In genomic region chr5:119777836-119778235, GRCm38 (mm10) we compare ENCODE assay signal across 10 mouse cellular contexts. TPM values are rescaled to one million over a fixed set of nuclear protein-coding genes. Genes with fewer than 3 reads are reported as not detected.
DNase-seq lines count a peak whose midpoint lies in the region; ATAC-seq lines count a peak whose summit lies in the region.
"Had no signal": no experiment of that assay in that cellular context is flagged by ENCODE, and none has a peak within 500 bp of the region (broad histone marks: within the 10 kb centered on the region; RNA-seq: fewer than 3 reads in every experiment).

No protein-coding gene starts in this region.

- H3K36me3 ChIP-seq in forebrain, embryonic 11.5 days (ENCODE audit: control insufficient read depth, insufficient read depth, low read length) = no peaks in the 10 kb centered on the region

- H3K9me3 ChIP-seq in forebrain, embryonic 11.5 days (ENCODE audit: control insufficient read depth, low read length) = no peaks in the 10 kb centered on the region

- H3K4me1 ChIP-seq in forebrain, embryonic 11.5 days (replicated peaks; ENCODE audit: control insufficient read depth, insufficient read depth, low read length) = no peaks in the 10 kb centered on the region

- ATAC-seq in megakaryocyte progenitor cell, adult 5-6 weeks (replicated peaks; ENCODE audit: poor library complexity) = peak; percentile 60
- ATAC-seq in forebrain, embryonic 11.5 days (replicated peaks; ENCODE audit: low FRiP score) = no peak

- DNase-seq in heart, adult 18-20 months = peak; percentile 37 to 64
- DNase-seq in heart, postnatal 25 days (ENCODE audit: low spot score) = no peak
- peak; percentile 25 for DNase-seq in right cerebral cortex, adult 18-20 months
- DNase-seq in right cerebral cortex, postnatal 14 days = no peak
- peak; percentile 79 for DNase-seq in embryo, embryonic 11 days
- no peak for DNase-seq in c-Kit-positive CD71-positive TER-119-positive erythroid progenitor cells, embryonic 14.5 days (ENCODE audit: low spot score)
- no peak for DNase-seq in forebrain, embryonic 11.5 days (ENCODE audit: low spot score)

- H3K4me2 ChIP-seq in forebrain, embryonic 11.5 days (ENCODE audit: low read depth, low read length, severe bottlenecking) = no peak overlapping the region

- no peak overlapping the region for H3K4me3 ChIP-seq in forebrain, embryonic 11.5 days (ENCODE audit: low read depth, low read length)
- H3K4me3 ChIP-seq: myocyte had no signal

- no peak overlapping the region for H3K9ac ChIP-seq in forebrain, embryonic 11.5 days (ENCODE audit: low read length)

- H3K27ac ChIP-seq in forebrain, embryonic 11.5 days (ENCODE audit: low read depth, low read length) = no peak overlapping the region

- 25% methylated on average over 2 of the region's 2 CpGs for WGBS in forebrain, embryonic 11.5 days

- H3K27me3 ChIP-seq in forebrain, embryonic 11.5 days (ENCODE audit: control insufficient read depth, insufficient read depth, low read length) = no peaks in the 10 kb centered on the region

- intact Hi-C loops in heart, postnatal 25 days (cut with DNase I) = loop anchor here (1.0 kb wide), 1 partner anchor 310 kb away; no protein-coding TSS in a partner anchor

RNA-seq across cellular contexts. Expression of gene Tbx5, which starts 54.6 kb away (rescaled TPM):
- total RNA-seq in heart, adult 18-20 months (2021) = 10 to 100 TPM; 18.5 to 25.8 TPM
- total RNA-seq in heart, postnatal 25 days (2021) = 10 to 100 TPM; 29.0 to 33.6 TPM
- not detected in 2 replicates for total RNA-seq in megakaryocyte progenitor cell, adult 5-6 weeks (2015)
- not detected in 2 replicates for total RNA-seq in megakaryocyte progenitor cell, adult 5-6 weeks (2017)
- polyA plus RNA-seq in forebrain, embryonic 11.5 days (2014; fragmentation: Nextera tagmentation; extraction: Ambion mirVana) = not detected in 2 replicates
- polyA plus RNA-seq: intestine, embryonic 14.5 days; myocyte had no signal

Comparison
In these comparisons a context has a peak if more than half of its experiments do, and no peak if none do; other contexts are left out.
1. DNase-seq: peak in heart, adult 18-20 months (2 of 2), right cerebral cortex, adult 18-20 months (single experiment) and embryo, embryonic 11 days (single experiment); none in heart, postnatal 25 days (single experiment), right cerebral cortex, postnatal 14 days (single experiment), c-Kit-positive CD71-positive TER-119-positive erythroid progenitor cells, embryonic 14.5 days (single experiment) and forebrain, embryonic 11.5 days (single experiment).
2. RNA of gene Tbx5, which starts 54.6 kb away (total RNA-seq): 29.0 to 33.6 TPM in heart, postnatal 25 days and 18.5 to 25.8 TPM in heart, adult 18-20 months; not detected in megakaryocyte progenitor cell, adult 5-6 weeks; every median in the first group is over 10 times any median in the second.